ENCODE assay signal across 27 mouse cellular contexts in the genomic region with DNA sequence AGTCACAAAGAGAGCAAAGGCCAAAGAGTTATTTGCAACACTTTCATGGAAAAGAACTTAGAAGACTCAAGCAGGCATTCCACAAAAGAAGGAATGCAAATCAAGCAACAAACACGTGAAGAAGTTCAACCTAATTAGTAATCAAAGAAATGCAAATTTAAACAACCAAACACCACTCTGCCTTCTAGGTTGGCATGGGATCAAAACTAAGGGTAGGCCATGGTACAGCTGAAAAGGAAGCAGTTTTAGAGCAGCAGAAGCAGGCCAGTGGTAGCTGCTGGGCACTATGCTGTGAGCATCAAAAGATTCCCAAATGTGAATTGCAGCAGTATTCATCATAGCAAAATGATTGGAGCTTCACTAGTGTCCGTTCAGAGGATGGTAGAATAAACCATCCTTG. TPM values are rescaled to one million over a fixed set of nuclear protein-coding genes. Genes with fewer than 3 reads are reported as not detected.
"Had no signal": no experiment of that assay in that cellular context is flagged by ENCODE, and none has a peak within 500 bp of the region (broad histone marks: within the 10 kb centered on the region; RNA-seq: fewer than 3 reads in every experiment).

No protein-coding gene starts in this region.

- H3K9me3 ChIP-seq: heart, embryonic 13.5 days; heart, embryonic 15.5 days; hindbrain, embryonic 13.5 days; hindbrain, embryonic 15.5 days; limb, embryonic 13.5 days; limb, embryonic 15.5 days; liver, embryonic 12.5 days had no signal

- H3K27me3 ChIP-seq: heart, embryonic 13.5 days; heart, embryonic 15.5 days; hindbrain, embryonic 13.5 days; hindbrain, embryonic 15.5 days; limb, embryonic 13.5 days; limb, embryonic 15.5 days; liver, embryonic 12.5 days had no signal

- H3K4me2 ChIP-seq: heart, embryonic 11.5 days; heart, embryonic 13.5 days; heart, embryonic 15.5 days; hindbrain, embryonic 13.5 days; hindbrain, embryonic 15.5 days; limb, embryonic 13.5 days; limb, embryonic 15.5 days; liver, embryonic 12.5 days had no signal

- H3K36me3 ChIP-seq: heart, embryonic 13.5 days; heart, embryonic 15.5 days; hindbrain, embryonic 13.5 days; hindbrain, embryonic 15.5 days; limb, embryonic 13.5 days; limb, embryonic 15.5 days; liver, embryonic 12.5 days had no signal

- DNase-seq: gastrocnemius, postnatal 14 days; gastrocnemius, postnatal 36 days; heart, adult 11 months; heart, adult 2 months; heart, postnatal 14 days; heart, postnatal 36 days; kidney, adult 11 months; kidney, adult 8-10 months; layer of hippocampus, adult 9-11 months; layer of hippocampus, postnatal 36 days; left cerebral cortex, postnatal 4 days had no signal

- ATAC-seq: hindbrain, postnatal 0 days; intestine, embryonic 16.5 days; liver, embryonic 12.5 days had no signal

- H3K9ac ChIP-seq: heart, embryonic 13.5 days; heart, embryonic 15.5 days; hindbrain, embryonic 13.5 days; hindbrain, embryonic 15.5 days; limb, embryonic 13.5 days; limb, embryonic 15.5 days; liver, embryonic 12.5 days; liver, embryonic 14.5 days had no signal

- H3K4me1 ChIP-seq: heart, embryonic 13.5 days; heart, embryonic 15.5 days; limb, embryonic 13.5 days; limb, embryonic 15.5 days; liver, embryonic 12.5 days had no signal

- H3K4me3 ChIP-seq: heart, adult 2 months; heart, embryonic 13.5 days; heart, embryonic 15.5 days; hindbrain, embryonic 13.5 days; hindbrain, embryonic 15.5 days; limb, embryonic 13.5 days; limb, embryonic 15.5 days; liver, embryonic 12.5 days had no signal

- H3K27ac ChIP-seq: heart, adult 2 months; heart, embryonic 13.5 days; heart, embryonic 15.5 days; hindbrain, embryonic 13.5 days; hindbrain, embryonic 15.5 days; hindbrain, postnatal 0 days; limb, embryonic 13.5 days; limb, embryonic 15.5 days; liver, embryonic 12.5 days; liver, embryonic 14.5 days had no signal

RNA-seq across cellular contexts. Expression of gene Neurod1, which starts 59.4 kb away (rescaled TPM):
- polyA plus RNA-seq: gonadal fat pad, adult 2 months; heart, adult 2 months; heart, embryonic 11.5 days; heart, embryonic 13.5 days; heart, embryonic 15.5 days; heart, postnatal 0 days; kidney, embryonic 14.5 days; kidney, embryonic 16.5 days; limb, embryonic 13.5 days; limb, embryonic 15.5 days; liver, adult 2 months; liver, embryonic 12.5 days had no signal
